Mouse (Mus musculus) T-cell, adult 2 months (primary cell): ENCODE data around the gene 4921536K21Rik.

ENCODE experiments used
- DNase-seq: peaks from one replicate; pipeline ENCODE4 v3.0.0; 2022; ENCODE audit warnings: low spot score

Gene 4921536K21Rik

GRCm38 (mm10) chr11:3853481-3854034 lies 41.3 kb downstream of the 4921536K21Rik start:
- DNase-seq, result no peak

- no peak for DNase-seq
Observed at GRCm38 (mm10) chr11:3853031-3853430, 41.9 kb downstream of the 4921536K21Rik start.

- DNase-seq, result no peak
Observed at GRCm38 (mm10) chr11:3851872-3852271, 43.0 kb downstream of the 4921536K21Rik start.

GRCm38 (mm10) chr11:3850746-3851277 lies 44.1 kb downstream of the 4921536K21Rik start:
- no peak for DNase-seq

- DNase-seq, result no peak
Observed at GRCm38 (mm10) chr11:3850315-3850614, 44.6 kb downstream of the 4921536K21Rik start.

GRCm38 (mm10) chr11:3849469-3850314 lies 45.2 kb downstream of the 4921536K21Rik start:
- DNase-seq, result no peak

GRCm38 (mm10) chr11:3846351-3846750 lies 48.5 kb downstream of the 4921536K21Rik start:
- DNase-seq, result no peak

GRCm38 (mm10) chr11:3843943-3844734 lies 50.8 kb downstream of the 4921536K21Rik start:
- DNase-seq, result no peak
